Mouse (Mus musculus) MEL (cell line): ENCODE measurements around the gene Degs1.

Source experiments
- CTCF ChIP-seq, 3 experiments: IDR thresholded peaks in 2 of 3; conservative IDR thresholded peaks in 1 of 3; 2 replicates each; pipeline ENCODE4 v1.5.1; 2011 to 2012; ENCODE audit warnings: low read length in 3 of 3, low read depth in 2 of 3, mild to moderate bottlenecking in 2 of 3, improper control_type of control experiment in 1 of 3, inconsistent platforms in 1 of 3, mixed read lengths in 1 of 3, moderate library complexity in 1 of 3; ENCODE audit not compliant: control insufficient read depth in 1 of 3, insufficient read depth in 1 of 3, poor library complexity in 1 of 3, severe bottlenecking in 1 of 3
- ELF1 ChIP-seq: IDR thresholded peaks from 2 replicates; pipeline ENCODE4 v1.6.1; 2014; ENCODE audit warnings: low read depth, mild to moderate bottlenecking, inconsistent platforms, low read length, improper control_type of control experiment, moderate library complexity
- GABPA ChIP-seq: IDR thresholded peaks from 2 replicates; pipeline ENCODE4 v1.6.1; 2012; ENCODE audit warnings: low read depth, mild to moderate bottlenecking, inconsistent platforms, low read length, improper control_type of control experiment, moderate library complexity
- GATA1 ChIP-seq: IDR thresholded peaks from 2 replicates; pipeline ENCODE4 v1.6.1; 2011; ENCODE audit warnings: low read depth, low read length, improper control_type of control experiment
- HCFC1 ChIP-seq: IDR thresholded peaks from 2 replicates; pipeline ENCODE4 v1.6.1; 2012; ENCODE audit warnings: low read depth, mild to moderate bottlenecking, inconsistent platforms, low read length, improper control_type of control experiment, moderate library complexity
- MAX ChIP-seq: IDR thresholded peaks from 2 replicates; pipeline ENCODE4 v1.6.1; 2011; ENCODE audit warnings: low read length, improper control_type of control experiment
- POLR2A ChIP-seq, 2 experiments: IDR thresholded peaks; 2 replicates each; pipeline ENCODE4 v1.6.1; 2011 to 2012; ENCODE audit warnings: low read length in 2 of 2, mild to moderate bottlenecking in 2 of 2, control low read depth in 1 of 2, improper control_type of control experiment in 1 of 2, low read depth in 1 of 2, moderate library complexity in 1 of 2; ENCODE audit not compliant: control insufficient read depth in 1 of 2, insufficient read depth in 1 of 2, poor library complexity in 1 of 2
- POLR2AphosphoS5 ChIP-seq: IDR thresholded peaks from 2 replicates; pipeline ENCODE4 v1.6.1; 2012; ENCODE audit warnings: low read depth, borderline replicate concordance, mild to moderate bottlenecking, inconsistent platforms, low read length, moderate library complexity, mixed read lengths
- TAL1 ChIP-seq: IDR thresholded peaks from 2 replicates; pipeline ENCODE4 v1.6.1; 2012; ENCODE audit warnings: mild to moderate bottlenecking, inconsistent platforms, low read length, moderate library complexity, mixed read lengths
- TCF12 ChIP-seq: IDR thresholded peaks from 2 replicates; pipeline ENCODE4 v1.6.1; 2014; ENCODE audit warnings: low read depth, mild to moderate bottlenecking, inconsistent platforms, low read length, improper control_type of control experiment, moderate library complexity
- USF2 ChIP-seq, 2 experiments: IDR thresholded peaks; 2 replicates each; pipeline ENCODE4 v1.6.1; 2011 to 2012; ENCODE audit warnings: improper control_type of control experiment in 2 of 2, low read length in 2 of 2, borderline replicate concordance in 1 of 2, inconsistent platforms in 1 of 2, low read depth in 1 of 2, mild to moderate bottlenecking in 1 of 2; ENCODE audit not compliant: insufficient read depth in 1 of 2

DNA sequence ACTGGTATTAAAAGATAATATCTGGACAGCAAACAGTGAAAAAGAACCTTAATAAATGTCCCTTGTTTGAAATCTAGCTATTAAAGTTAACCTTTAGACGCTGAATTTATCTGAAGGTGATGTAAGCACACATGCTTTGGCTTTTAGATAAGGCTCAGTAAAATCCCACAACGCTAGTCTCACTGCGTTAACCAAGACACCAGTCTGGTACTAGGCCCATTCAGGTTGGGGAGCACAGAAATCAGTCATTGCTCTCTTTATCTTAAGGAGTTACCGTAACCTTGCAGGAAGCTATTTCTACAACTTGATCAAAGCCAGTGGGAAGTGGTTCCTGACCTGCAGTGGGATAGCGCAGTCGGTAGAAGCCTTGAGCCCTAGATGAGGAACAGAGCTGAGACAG is 7.5 kb downstream of the Degs1 start:
- TF ChIP-seq POLR2A (IDR thresholded peaks at IDR 0.05; ENCODE audit: control insufficient read depth in 1 of 2, insufficient read depth in 1 of 2, low read depth in 1 of 2, low read length in 2 of 2, poor library complexity in 1 of 2) (no peak), TCF12 (no peak), CTCF (IDR thresholded peaks at IDR 0.05 in 2 of 3, conservative IDR thresholded peaks at IDR 0.05 in 1 of 3; ENCODE audit: control insufficient read depth in 1 of 3, insufficient read depth in 1 of 3, low read depth in 2 of 3, low read length in 3 of 3, poor library complexity in 1 of 3, severe bottlenecking in 1 of 3) (no peak), GATA1 (no peak), ELF1 (no peak), MAX (no peak), GABPA (no peak), HCFC1 (no peak), USF2 (IDR thresholded peaks at IDR 0.05; ENCODE audit: borderline replicate concordance in 1 of 2, insufficient read depth in 1 of 2, low read depth in 1 of 2, low read length in 2 of 2) (no peak), TAL1 (no peak), POLR2AphosphoS5 (no peak)
